Mouse (Mus musculus) olfactory bulb, adult 2 months (tissue): ENCODE results near the gene Lgr5. TPM values are rescaled to one million over a fixed set of nuclear protein-coding genes. Genes with fewer than 3 reads are reported as not detected.

Experiments used
- H3K27ac ChIP-seq: fragments of 200-500 bp; 2 replicates; pipeline ENCODE4 v1.5.1; 2012; ENCODE audit warnings: low read depth, low read length; ENCODE audit not compliant: insufficient read depth
- H3K4me1 ChIP-seq: fragments of 200-500 bp; 2 replicates; pipeline ENCODE4 v1.6.1; 2012; ENCODE audit warnings: low read length; ENCODE audit not compliant: control insufficient read depth, insufficient read depth
- H3K4me3 ChIP-seq: fragments of 200-500 bp; 2 replicates; pipeline ENCODE4 v1.5.1; 2012; ENCODE audit warnings: mild to moderate bottlenecking, low read depth, low read length, moderate library complexity; ENCODE audit not compliant: insufficient read depth
- CTCF ChIP-seq: fragments of 200-500 bp; IDR thresholded peaks from 2 replicates; pipeline ENCODE4 v1.5.1; 2012; ENCODE audit warnings: low read depth, mild to moderate bottlenecking, low read length, moderate library complexity; ENCODE audit not compliant: insufficient read depth
- POLR2A ChIP-seq: fragments of 200-500 bp; IDR thresholded peaks from 2 replicates; pipeline ENCODE4 v1.6.1; 2012; ENCODE audit warnings: mild to moderate bottlenecking, low read depth, low read length, moderate library complexity; ENCODE audit not compliant: insufficient read depth
- WGBS: fragments of 180-500 bp; shearing (Covaris S2); methylation state at CpG from one replicate; pipeline ENCODE4 v1.1.7; 2018; 5-methylcytosine and 5-hydroxymethylcytosine counted together
- polyA plus RNA-seq: library from polyadenylated mRNA; stranded (reverse); fragments of >200 nt; gene quantifications from 2 replicates; pipeline ENCODE4 v1.2.4, GENCODE M21; 2012; ENCODE audit warnings: low replicate concordance; ENCODE audit not compliant: missing spikeins, insufficient read depth, insufficient read length

The Lgr5 gene
- polyA plus RNA-seq, 1 experiment: not detected

- H3K4me3 ChIP-seq: no peak overlapping the region
- TF ChIP-seq CTCF (no peak), POLR2A (no peak)
- 88% methylated on average over 6 of the region's 6 CpGs for WGBS
- H3K4me1 ChIP-seq: no peaks in the 10 kb centered on the region
- no peak overlapping the region for H3K27ac ChIP-seq
Observed at GRCm38 (mm10) chr10:115593651-115594050, 6.1 kb upstream of the Lgr5 start.

GRCm38 (mm10) chr10:115593221-115593620 lies 5.6 kb upstream of the Lgr5 start:
- Histone ChIP-seq H3K4me3 (no peak overlapping the region), H3K27ac (no peak overlapping the region), H3K4me1 (no peaks in the 10 kb centered on the region)
- 54% methylated on average over 11 of the region's 11 CpGs for WGBS
- TF ChIP-seq POLR2A (no peak), CTCF (no peak)

GRCm38 (mm10) chr10:115587979-115588378 lies 399 bp upstream of the Lgr5 start:
- Histone ChIP-seq H3K4me3 (peak overlapping the region; percentile 82), H3K4me1 (no peaks in the 10 kb centered on the region), H3K27ac (no peak overlapping the region)
- 2% methylated on average over 7 of the region's 7 CpGs for WGBS
- TF ChIP-seq CTCF (no peak), POLR2A (no peak)

GRCm38 (mm10) chr10:115586246-115587231 lies 1.0 kb downstream of the Lgr5 start:
- Histone ChIP-seq H3K4me3 (peak overlapping the region; percentile 82), H3K4me1 (no peaks in the 10 kb centered on the region), H3K27ac (peak overlapping the region; percentile 78)
- WGBS: under 1% methylated on average over 41 of the region's 41 CpGs
- no peak for TF ChIP-seq POLR2A
- no peak for TF ChIP-seq CTCF

- 2% methylated on average over 21 of the region's 21 CpGs for WGBS
- no peaks in the 10 kb centered on the region for H3K4me1 ChIP-seq
- H3K27ac ChIP-seq: peak overlapping the region; percentile 78
- H3K4me3 ChIP-seq: peak overlapping the region; percentile 82
- no peak for TF ChIP-seq POLR2A
- no peak for TF ChIP-seq CTCF
Observed at GRCm38 (mm10) chr10:115585491-115586245, 1.9 kb downstream of the Lgr5 start.

- TF ChIP-seq POLR2A: no peak
- TF ChIP-seq CTCF: no peak
- peak overlapping the region; percentile 46 for H3K4me3 ChIP-seq
- WGBS: 18% methylated on average over 14 of the region's 14 CpGs
Observed at GRCm38 (mm10) chr10:115584656-115585055, 2.9 kb downstream of the Lgr5 start.

GRCm38 (mm10) chr10:115583071-115583470 lies 4.5 kb downstream of the Lgr5 start:
- Histone ChIP-seq H3K27ac (no peak overlapping the region), H3K4me1 (peaks cover 5% of the 10 kb centered on the region), H3K4me3 (no peak overlapping the region)
- TF ChIP-seq CTCF: no peak
- no peak for TF ChIP-seq POLR2A
- WGBS: 65% methylated on average over 3 of the region's 3 CpGs

More at GRCm38 (mm10) chr10:115584656-115585055, 2.9 kb downstream of the Lgr5 start:
- no peak overlapping the region for H3K27ac ChIP-seq
- H3K4me1 ChIP-seq: peaks cover under 1% of the 10 kb centered on the region

GRCm38 (mm10) chr10:115581971-115582370 lies 5.6 kb downstream of the Lgr5 start:
- TF ChIP-seq POLR2A (no peak), CTCF (no peak)
- Histone ChIP-seq H3K4me1 (peaks cover 5% of the 10 kb centered on the region), H3K27ac (peak overlapping the region; percentile 48; the same call in 1 of the 2 replicates), H3K4me3 (peak overlapping the region; percentile 28)
- WGBS: 49% methylated on average over 9 of the region's 9 CpGs

- peak overlapping the region; percentile 43 for H3K27ac ChIP-seq
- TF ChIP-seq POLR2A (no peak), CTCF (no peak)
- WGBS: 18% methylated on average over 7 of the region's 7 CpGs
- H3K4me1 ChIP-seq: peaks cover 9% of the 10 kb centered on the region
- no peak overlapping the region for H3K4me3 ChIP-seq
Observed at GRCm38 (mm10) chr10:115579494-115579893, 8.1 kb downstream of the Lgr5 start.
